Mouse (Mus musculus): ENCODE measurements around the gene Acaa1b.

- TF ChIP-seq POLR2A (IDR thresholded peaks at IDR 0.05; ENCODE audit: insufficient read depth, low read depth, low read length) (no peak), CTCF (IDR thresholded peaks at IDR 0.05; ENCODE audit: insufficient read depth, low read depth, low read length) (no peak)
Measured at GRCm38 (mm10) chr9:119109685-119110353, 47.1 kb downstream of the Acaa1b start.

Data from olfactory bulb, adult 2 months (tissue).